Mouse (Mus musculus) kidney, postnatal 14 days (tissue): Measurements from ENCODE around the gene Tada3.
A peak's percentile ranks its signal among the peaks of the same experiment; 100 is the strongest.

Experiments used
- DNase-seq: peaks from one replicate; pipeline ENCODE4 v3.0.0; 2022; ENCODE audit warnings: mixed read lengths

Gene Tada3

DNA sequence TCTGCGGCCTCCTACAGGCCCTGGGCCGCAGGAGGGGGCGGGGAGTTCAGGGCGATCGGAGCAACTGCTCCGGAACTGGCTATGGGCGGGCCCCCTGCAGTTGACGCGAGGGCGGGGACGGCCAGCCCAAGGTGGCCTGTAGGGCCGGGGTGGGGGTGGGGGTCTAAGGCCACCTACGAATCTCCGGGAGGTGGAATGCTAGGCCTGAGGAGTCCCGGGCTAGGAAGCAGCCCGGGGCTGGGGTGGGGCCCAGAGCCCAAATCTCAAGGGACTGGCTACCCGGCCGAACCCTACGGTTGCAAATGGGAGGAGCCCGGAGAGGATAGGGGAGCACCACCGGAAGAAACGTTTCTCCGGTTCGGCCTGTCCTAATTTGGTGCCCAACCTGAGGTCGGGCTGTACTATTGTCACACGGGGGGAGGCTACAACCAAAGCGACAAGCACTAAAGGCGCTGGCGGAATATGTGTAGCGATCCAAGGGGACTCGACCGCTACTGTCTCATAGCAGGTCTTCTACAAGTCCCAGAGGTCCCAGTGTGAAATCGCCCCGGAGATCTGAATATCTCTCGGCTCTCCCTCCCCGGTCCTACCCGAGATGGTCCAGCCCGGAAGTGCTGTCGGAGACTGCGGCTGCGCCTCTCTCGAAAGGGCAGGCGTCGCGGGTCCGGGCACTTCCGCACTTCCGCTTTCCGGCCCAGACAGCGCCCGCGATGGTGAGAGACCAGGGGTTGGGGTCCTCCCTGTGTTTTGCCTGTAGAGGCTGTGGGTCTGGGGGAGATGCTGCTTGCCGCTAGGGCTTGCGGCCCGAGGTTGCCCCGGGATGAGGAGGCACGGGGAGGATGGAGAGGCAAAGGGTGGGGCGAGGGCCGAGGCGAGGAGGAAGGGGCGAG is at the start of gene Tada3, which contains the start of gene Arpc4:
Gene Tada3 (minus strand): TSS at position 388 of the 890 bp plus-strand sequence.
Gene Arpc4 (plus strand): TSS at position 620 of the 890 bp plus-strand sequence.
- peak; percentile 94 for DNase-seq

- DNase-seq, result peak; percentile 49
These were observed 49.7 kb upstream of the Tada3 start for GRCm38 (mm10) chr6:113427397-113427796.

DNA sequence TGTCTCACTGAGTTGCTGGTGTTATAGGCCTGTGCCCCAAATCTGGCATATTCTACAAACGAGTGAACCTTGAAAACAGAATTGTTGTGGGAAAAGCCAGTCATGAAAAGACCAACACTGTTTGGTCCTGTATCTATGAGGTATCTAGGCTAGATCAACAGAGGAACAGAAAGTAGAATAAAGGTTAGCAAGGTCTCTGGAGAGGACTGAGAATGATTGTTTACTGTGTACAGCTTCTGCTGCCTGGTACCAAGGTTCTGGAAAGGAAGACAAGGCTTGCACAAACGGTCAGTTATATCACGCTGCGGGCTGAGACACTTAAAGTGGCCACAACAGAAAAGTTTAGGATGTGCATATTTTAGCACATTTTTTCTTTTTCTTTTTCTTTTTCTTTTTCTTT is 49.0 kb upstream of the Tada3 start:
- no peak for DNase-seq

- peak; percentile 32 for DNase-seq
These were observed 46.5 kb upstream of the Tada3 start for GRCm38 (mm10) chr6:113424187-113424586.

DNA sequence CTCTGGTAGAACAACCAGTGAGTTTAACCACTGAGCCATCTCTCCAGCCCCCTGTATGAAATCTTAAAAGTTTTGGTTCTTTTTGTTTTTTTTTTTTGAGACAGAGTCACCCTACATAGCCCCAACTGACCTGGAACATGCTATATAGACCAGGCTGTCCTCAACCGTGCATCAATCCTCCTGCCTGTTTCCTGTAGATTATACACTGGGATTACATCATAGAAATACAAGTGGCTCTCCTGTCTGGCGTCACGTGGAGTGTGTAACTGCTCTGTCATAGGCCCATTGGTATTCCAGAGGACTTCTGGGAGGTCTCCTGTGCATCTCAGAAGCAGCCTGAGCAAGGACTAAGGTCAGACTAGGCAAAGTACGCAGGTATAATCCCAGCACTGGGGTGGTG is 45.3 kb upstream of the Tada3 start:
- DNase-seq, result no peak

GRCm38 (mm10) chr6:113419199-113419587 is 41.5 kb upstream of the Tada3 start, which contains the start of gene Rpusd3:
TSS of gene Rpusd3 (minus strand) at chr6:113419340.
- DNase-seq, result peak; percentile 97

- no peak for DNase-seq
These were observed 40.9 kb upstream of the Tada3 start for GRCm38 (mm10) chr6:113418441-113419198.

- no peak for DNase-seq
These were observed 38.7 kb upstream of the Tada3 start for GRCm38 (mm10) chr6:113416416-113416815.

DNA sequence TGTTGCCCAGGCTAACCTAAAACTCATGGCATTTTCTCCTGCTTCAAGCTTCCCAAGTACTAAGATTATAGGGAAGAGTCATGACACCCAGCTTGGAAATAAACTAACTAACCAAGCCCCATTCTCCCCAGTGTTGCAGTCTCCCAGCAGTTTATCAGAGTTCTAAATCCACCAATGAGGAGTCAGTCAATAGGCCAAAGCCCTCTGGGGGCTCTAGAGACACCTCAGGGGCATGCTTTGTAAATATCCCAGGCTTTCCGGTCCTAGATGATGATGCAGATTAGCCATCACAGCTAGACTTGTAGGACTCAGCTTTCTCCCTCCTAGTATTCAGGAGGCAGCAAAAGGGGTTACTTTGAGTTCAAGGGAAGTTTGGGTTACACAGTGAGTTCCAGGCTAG is 32.3 kb upstream of the Tada3 start:
- no peak for DNase-seq

GRCm38 (mm10) chr6:113406683-113407082 is 29.0 kb upstream of the Tada3 start:
- DNase-seq, result no peak

GRCm38 (mm10) chr6:113405483-113405882 is 27.8 kb upstream of the Tada3 start:
- no peak for DNase-seq

- peak; percentile 47 for DNase-seq
These were observed 27.2 kb upstream of the Tada3 start for GRCm38 (mm10) chr6:113404649-113405448.

GRCm38 (mm10) chr6:113402094-113402493 is 24.4 kb upstream of the Tada3 start:
- DNase-seq, result no peak

DNA sequence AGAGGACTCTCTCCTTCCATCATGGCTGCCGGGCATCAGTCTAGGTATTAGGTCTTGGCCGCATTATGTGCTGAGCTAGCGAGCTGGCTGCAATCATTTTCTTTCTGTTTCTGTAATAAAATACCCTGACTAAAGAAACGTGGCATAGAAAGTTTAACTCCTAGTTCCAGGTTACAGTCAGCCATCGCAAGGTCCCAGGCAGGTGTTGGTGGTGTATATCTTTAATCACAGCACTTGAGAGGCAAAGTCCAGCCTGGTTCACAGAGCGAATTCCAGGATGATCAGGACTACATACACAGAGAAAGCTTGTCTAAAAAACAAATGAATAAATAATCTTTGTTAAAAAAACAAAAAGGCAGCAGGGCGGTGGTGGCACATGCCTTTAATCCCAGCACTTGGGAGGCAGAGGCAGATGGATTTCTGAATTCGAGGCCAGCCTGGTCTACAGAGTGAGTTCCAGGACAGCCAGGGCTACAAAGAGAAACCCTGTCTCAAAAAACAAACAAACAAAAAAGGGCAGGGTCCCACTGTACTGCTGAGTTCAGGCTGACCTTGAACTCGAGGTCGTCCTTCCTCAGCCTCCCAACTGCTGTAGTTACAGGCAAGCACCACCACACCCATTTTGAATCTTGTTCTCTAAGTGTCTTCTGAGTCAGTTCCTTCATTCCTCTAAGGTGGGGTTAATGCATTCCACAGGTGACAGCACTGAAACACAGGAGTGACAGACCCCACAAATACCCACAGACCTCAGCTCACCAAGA is 18.8 kb upstream of the Tada3 start:
- DNase-seq, result no peak

GRCm38 (mm10) chr6:113395501-113395900 is 17.8 kb upstream of the Tada3 start:
- DNase-seq, result no peak

- DNase-seq, result no peak
These were observed 17.1 kb upstream of the Tada3 start for GRCm38 (mm10) chr6:113394811-113395210.

GRCm38 (mm10) chr6:113393951-113394350 is 16.3 kb upstream of the Tada3 start:
- no peak for DNase-seq

GRCm38 (mm10) chr6:113392387-113393071 is 14.8 kb upstream of the Tada3 start:
- peak; percentile 56 for DNase-seq

- DNase-seq, result no peak
These were observed 14.3 kb upstream of the Tada3 start for GRCm38 (mm10) chr6:113392015-113392386.

DNA sequence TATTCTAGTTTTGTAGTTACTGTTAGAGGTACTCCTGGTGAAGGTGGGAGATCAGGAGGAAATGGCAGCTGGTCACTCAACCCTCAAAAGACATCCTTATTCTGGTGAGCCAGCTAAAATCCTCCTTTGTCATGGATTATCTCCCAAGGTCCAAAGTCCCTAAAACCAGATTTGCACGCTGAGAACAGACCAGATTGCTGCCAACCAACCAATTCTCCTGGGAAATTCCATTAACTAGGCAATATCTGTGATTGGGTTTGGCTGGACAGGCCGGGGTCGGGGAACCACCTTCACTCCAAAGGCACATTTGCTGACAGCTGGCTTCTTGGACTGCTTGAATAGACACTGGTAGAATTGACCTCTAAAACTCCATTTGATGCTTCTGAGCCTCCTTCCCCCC is 13.0 kb upstream of the Tada3 start:
- DNase-seq, result no peak

- DNase-seq, result no peak
These were observed 11.3 kb upstream of the Tada3 start, which contains the start of gene Ttll3 for GRCm38 (mm10) chr6:113388960-113389359. TSS of gene Ttll3 (plus strand) at chr6:113389260.
